Mouse (Mus musculus) neural tube, embryonic 11.5 days (tissue): Measurements from ENCODE around the gene Irf7. TPM values are rescaled to one million over a fixed set of nuclear protein-coding genes. Genes with fewer than 3 reads are reported as not detected.

Source experiments
- ATAC-seq: fragments of 200-750 bp; cut with Nextera tagmentation; 2 replicates; pipeline ENCODE4 v1.8.0; 2017; ENCODE audit warnings: moderate number of reproducible peaks, mild to moderate bottlenecking, moderate TSS enrichment, moderate library complexity; ENCODE audit not compliant: insufficient read depth, low FRiP score, low TSS enrichment
- DNase-seq: peaks from one replicate; pipeline ENCODE4 v3.0.0-alpha.2; 2015; ENCODE audit warnings: low spot score
- H3K27ac ChIP-seq: fragments of 300-500 bp; sonication (generic); 2 replicates; pipeline ENCODE4 v1.5.1; 2014; ENCODE audit warnings: low read depth, mild to moderate bottlenecking, low read length
- H3K27me3 ChIP-seq: fragments of 300-500 bp; sonication (generic); 2 replicates; pipeline ENCODE4 v1.6.1; 2014; ENCODE audit warnings: mild to moderate bottlenecking, low read length, mixed read lengths; ENCODE audit not compliant: control insufficient read depth, insufficient read depth
- H3K36me3 ChIP-seq: fragments of 300-500 bp; sonication (generic); 2 replicates; pipeline ENCODE4 v1.6.1; 2014; ENCODE audit warnings: mild to moderate bottlenecking, low read length, moderate library complexity, mixed read lengths; ENCODE audit not compliant: control insufficient read depth, insufficient read depth
- H3K4me1 ChIP-seq: fragments of 300-500 bp; sonication (generic); 2 replicates; pipeline ENCODE4 v1.6.1; 2014; ENCODE audit warnings: low read length, mixed read lengths; ENCODE audit not compliant: control insufficient read depth, insufficient read depth
- H3K4me2 ChIP-seq: fragments of 300-500 bp; sonication (generic); 2 replicates; pipeline ENCODE4 v1.6.1; 2014; ENCODE audit warnings: low read depth, mild to moderate bottlenecking, moderate library complexity
- H3K4me3 ChIP-seq: fragments of 300-500 bp; sonication (generic); 2 replicates; pipeline ENCODE4 v1.5.1; 2014; ENCODE audit warnings: low read depth, low read length
- H3K9ac ChIP-seq: fragments of 300-500 bp; sonication (generic); 2 replicates; pipeline ENCODE4 v1.6.1; 2014; ENCODE audit warnings: mild to moderate bottlenecking, low read length
- H3K9me3 ChIP-seq: fragments of 300-500 bp; sonication (generic); 2 replicates; pipeline ENCODE4 v1.6.1; 2016; ENCODE audit warnings: low read length; ENCODE audit not compliant: control insufficient read depth
- WGBS: fragments of 180-500 bp; shearing (Covaris S2); extraction: QIAGEN DNeasy Blood & Tissue Kit; methylation state at CpG from one replicate; pipeline ENCODE4 v1.1.7; 2014; 5-methylcytosine and 5-hydroxymethylcytosine counted together
- polyA plus RNA-seq: library from polyadenylated mRNA; unstranded; fragments of >200 nt; fragmentation: Nextera tagmentation; extraction: Ambion mirVana; gene quantifications from 2 replicates; pipeline ENCODE4 v1.2.1, GENCODE M21; 2014

Irf7 gene
- polyA plus RNA-seq, result 0.56 and 0.78 TPM in 2 replicates

DNA sequence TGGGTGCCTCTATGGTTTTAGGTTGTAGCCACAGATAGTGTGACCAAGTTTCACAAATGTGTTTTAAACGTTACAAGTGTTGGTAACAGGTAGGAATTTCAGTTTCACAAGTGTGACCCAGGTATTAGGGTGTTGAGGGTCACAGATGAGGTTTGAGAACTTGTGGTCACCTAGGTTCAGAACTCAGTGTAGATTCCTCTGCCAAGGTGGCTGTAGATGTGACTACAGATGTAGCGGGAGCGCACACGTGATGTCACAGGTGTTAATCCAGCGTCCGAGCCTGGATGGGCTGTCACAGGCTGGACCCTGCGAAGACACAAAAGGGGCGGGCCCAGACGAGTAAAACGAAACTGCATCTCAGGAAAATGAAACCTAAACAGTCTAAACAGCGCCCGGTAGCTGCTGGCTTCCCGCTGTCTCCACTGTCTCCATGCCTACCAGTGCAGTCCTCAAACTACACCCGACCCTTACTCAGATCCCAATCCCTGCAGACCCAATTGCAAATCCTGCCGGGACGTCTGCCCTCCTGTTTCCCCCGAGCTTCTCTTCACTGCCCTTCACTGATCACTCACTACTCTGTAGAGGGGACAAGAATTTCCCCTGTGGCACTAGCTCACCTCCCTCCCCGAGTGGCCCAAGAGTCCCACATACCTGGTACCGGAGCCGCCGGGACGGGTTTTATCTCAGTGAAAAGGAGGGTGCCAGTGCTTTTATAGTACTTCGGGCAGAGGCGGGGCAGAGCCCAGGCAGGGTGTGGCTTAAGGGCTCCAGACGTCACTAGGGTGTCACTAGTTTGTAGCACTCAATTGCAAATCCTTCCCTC is at the start of gene Irf7:
TSS of gene Irf7 (minus strand) at position 743 of the 823 bp plus-strand sequence.
- no peak for DNase-seq

DNA sequence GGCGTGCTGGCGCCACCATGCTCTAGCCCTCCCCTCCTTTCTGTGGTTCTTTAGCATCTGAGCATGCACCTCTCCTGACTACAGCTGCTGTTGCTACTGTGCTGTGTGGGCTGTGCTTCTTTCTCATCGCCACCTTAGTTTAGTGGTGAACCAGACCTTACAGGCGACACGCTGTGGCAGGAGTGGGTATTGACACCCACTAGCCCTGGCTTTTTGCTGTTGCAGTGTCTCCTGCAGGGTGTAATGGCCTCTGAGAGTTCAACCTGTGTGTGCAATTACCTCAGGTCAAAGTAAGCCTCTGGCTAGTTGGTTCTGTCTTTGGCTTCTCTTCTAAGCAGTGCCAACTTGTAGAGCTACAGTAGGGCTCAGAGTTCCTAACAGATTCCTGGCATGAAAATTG is 49.7 kb upstream of the Irf7 start:
- DNase-seq, result peak; percentile 26
- H3K36me3 ChIP-seq, result peaks cover 21% of the 10 kb centered on the region
- no peak for ATAC-seq

More for the DNA sequence above, at the start of gene Irf7:
- H3K27ac ChIP-seq, result no peak within 1 kb of the TSS
- H3K4me3 ChIP-seq, result peak within 1 kb of the TSS; percentile 21
- peak; percentile 45; the same call in 1 of the 2 replicates for ATAC-seq
- no peaks in the 10 kb centered on the region for H3K9me3 ChIP-seq
- no peaks in the 10 kb centered on the region for H3K27me3 ChIP-seq
- H3K4me2 ChIP-seq, result peak within 1 kb of the TSS; percentile 38
- H3K9ac ChIP-seq, result peak within 1 kb of the TSS; percentile 12
- peaks cover 10% of the 10 kb centered on the region; the same call in 1 of the 2 replicates for H3K4me1 ChIP-seq
- peaks cover 17% of the 10 kb centered on the region for H3K36me3 ChIP-seq
- 11% methylated on average over 25 of the region's 25 CpGs for WGBS

DNA sequence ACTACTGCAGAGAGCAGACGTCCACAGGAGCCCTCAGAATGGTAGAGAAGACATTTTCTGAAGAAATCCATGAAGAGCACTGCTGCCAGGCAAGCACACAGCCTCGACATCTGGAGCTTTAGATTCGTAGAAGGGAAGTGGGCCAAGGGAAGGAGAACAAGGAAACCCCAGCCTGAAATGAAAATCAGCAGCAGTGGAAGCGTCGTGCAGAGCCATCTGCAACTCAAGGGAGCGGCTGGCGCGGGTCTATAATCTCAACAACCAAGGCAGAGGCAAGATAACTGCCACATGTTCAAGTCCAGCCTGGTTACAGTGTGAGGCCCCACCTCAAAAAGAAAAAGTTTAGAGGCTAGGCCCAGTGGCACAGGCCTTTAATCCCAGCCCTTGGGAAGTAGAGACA is 48.8 kb upstream of the Irf7 start:
- H3K4me2 ChIP-seq, result no peak overlapping the region
- H3K4me3 ChIP-seq, result no peak overlapping the region
- no peaks in the 10 kb centered on the region for H3K9me3 ChIP-seq
- no peak for ATAC-seq
- H3K27ac ChIP-seq, result no peak overlapping the region
- DNase-seq, result no peak
- no peak overlapping the region for H3K9ac ChIP-seq
- H3K4me1 ChIP-seq, result no peaks in the 10 kb centered on the region
- no peaks in the 10 kb centered on the region for H3K27me3 ChIP-seq
- H3K36me3 ChIP-seq, result peaks cover 20% of the 10 kb centered on the region
- 94% methylated on average over 8 of the region's 8 CpGs for whole genome bisulfite sequencing

More for the DNA sequence above, 49.7 kb upstream of the Irf7 start:
- Histone ChIP-seq H3K4me3 (no peak overlapping the region), H3K27ac (no peak overlapping the region), H3K27me3 (no peaks in the 10 kb centered on the region), H3K9ac (no peak overlapping the region), H3K9me3 (no peaks in the 10 kb centered on the region), H3K4me2 (no peak overlapping the region), H3K4me1 (no peaks in the 10 kb centered on the region)
- 77% methylated on average over 5 of the region's 5 CpGs for WGBS

DNA sequence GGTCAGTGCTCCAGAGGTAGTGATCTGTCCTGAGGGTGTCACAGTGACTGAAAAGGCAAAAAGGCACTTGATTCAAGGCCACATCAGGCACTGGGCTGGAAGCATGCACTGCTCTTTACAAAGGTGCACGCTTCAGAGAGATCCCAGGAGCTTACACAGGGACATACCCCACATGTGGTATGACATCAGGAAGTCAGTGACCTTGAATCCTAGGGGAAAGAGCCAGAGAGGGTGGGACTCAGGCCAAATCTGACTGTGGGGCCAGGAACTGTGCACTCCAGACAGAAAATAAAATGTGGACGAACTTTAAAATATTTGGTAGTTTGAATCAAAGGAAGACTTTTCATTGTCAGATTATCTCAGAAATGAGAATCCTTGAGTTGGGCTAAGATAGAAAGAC is 48.1 kb upstream of the Irf7 start:
- no peak for ATAC-seq
- Histone ChIP-seq H3K27me3 (no peaks in the 10 kb centered on the region), H3K27ac (no peak overlapping the region), H3K4me1 (no peaks in the 10 kb centered on the region), H3K9me3 (no peaks in the 10 kb centered on the region), H3K9ac (no peak overlapping the region), H3K4me2 (no peak overlapping the region), H3K36me3 (peaks cover 22% of the 10 kb centered on the region), H3K4me3 (no peak overlapping the region)
- no peak for DNase-seq
- WGBS, result 94% methylated on average over 2 of the region's 2 CpGs

DNA sequence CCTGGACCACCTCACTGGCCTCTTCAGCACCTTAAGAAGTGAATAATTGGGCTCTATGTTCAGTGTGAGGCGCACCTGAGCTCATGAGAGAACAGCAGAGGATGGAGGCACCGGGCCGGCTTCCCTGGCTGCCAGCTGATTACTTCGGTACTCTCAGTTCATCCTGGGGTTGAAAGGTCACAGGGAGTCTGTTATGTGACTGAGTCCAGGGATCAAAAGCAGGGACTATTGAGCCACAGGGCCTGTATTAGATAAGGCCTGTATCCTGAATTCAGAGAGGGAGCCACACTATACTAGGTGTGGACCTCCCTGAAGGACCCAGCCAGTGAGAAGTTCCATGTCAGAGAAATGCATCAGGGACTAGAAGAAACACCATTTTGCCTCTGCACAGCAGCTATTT is 38.3 kb upstream of the Irf7 start:
- Histone ChIP-seq H3K9ac (no peak overlapping the region), H3K4me3 (no peak overlapping the region), H3K36me3 (peaks cover 19% of the 10 kb centered on the region), H3K9me3 (no peaks in the 10 kb centered on the region), H3K4me1 (no peaks in the 10 kb centered on the region), H3K27me3 (no peaks in the 10 kb centered on the region), H3K27ac (no peak overlapping the region), H3K4me2 (no peak overlapping the region)
- no peak for DNase-seq
- 93% methylated on average over 4 of the region's 4 CpGs for WGBS
- ATAC-seq, result no peak

DNA sequence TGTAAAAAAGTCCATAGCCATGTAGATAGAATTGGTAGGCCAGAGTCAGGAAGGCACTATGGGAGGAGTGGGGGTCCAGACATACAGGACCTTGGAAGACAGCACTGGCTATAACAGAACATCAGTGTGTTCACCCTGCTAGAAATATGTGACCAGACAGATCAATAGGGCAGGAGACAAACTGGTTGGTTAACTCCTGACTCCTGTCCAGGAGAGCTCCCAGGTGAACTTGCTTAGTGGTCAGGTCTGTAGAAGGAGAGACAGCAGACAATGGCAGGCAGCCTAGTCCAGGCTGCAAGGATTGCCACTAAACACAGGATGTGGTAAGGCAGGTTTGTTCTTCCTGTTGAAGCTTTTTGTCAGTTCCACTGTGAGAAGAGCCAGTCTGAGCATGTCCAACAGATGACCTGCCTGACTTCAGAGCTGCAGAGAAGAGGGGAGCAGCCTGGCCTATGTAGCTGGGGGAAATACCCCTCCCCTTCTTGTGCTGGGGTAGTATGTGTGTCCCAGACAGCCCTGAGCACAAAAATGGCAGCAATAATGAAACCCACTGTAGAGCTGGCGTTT is 36.5 kb upstream of the Irf7 start:
- H3K4me3 ChIP-seq, result no peak overlapping the region

DNA sequence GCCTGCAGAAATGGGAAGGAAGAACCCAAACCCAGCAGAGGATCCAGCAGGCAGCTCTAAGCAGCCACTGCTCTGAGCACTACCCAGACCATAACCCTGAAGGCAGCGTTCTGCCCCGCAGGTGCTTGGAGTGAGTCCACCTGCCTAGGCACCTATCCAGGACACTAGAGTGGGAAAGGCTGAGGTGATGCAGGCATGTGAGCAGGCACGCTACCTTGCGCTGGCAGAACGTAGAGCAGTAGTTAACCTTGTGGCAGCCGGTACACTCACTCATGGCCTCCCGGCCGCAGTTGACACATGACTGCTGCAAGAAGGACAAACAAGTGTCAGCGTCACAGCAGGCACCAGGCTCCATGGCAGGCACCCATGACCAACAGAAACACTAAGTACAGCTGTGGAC is 35.1 kb upstream of the Irf7 start:
- no peak overlapping the region for H3K27ac ChIP-seq
- H3K4me2 ChIP-seq, result no peak overlapping the region
- no peaks in the 10 kb centered on the region for H3K27me3 ChIP-seq
- ATAC-seq (no peak), DNase-seq (no peak)
- no peak overlapping the region for H3K4me3 ChIP-seq
- no peaks in the 10 kb centered on the region for H3K9me3 ChIP-seq
- no peaks in the 10 kb centered on the region for H3K4me1 ChIP-seq
- H3K9ac ChIP-seq, result no peak overlapping the region
- peaks cover 14% of the 10 kb centered on the region for H3K36me3 ChIP-seq
- WGBS, result 94% methylated on average over 9 of the region's 9 CpGs

More for the DNA sequence above, 36.5 kb upstream of the Irf7 start:
- no peak overlapping the region for H3K4me2 ChIP-seq
- no peak overlapping the region for H3K9ac ChIP-seq
- no peaks in the 10 kb centered on the region for H3K27me3 ChIP-seq
- WGBS, result 76% methylated on average over 1 of the region's 1 CpGs
- H3K27ac ChIP-seq, result no peak overlapping the region
- no peak for ATAC-seq
- no peak for DNase-seq
- H3K36me3 ChIP-seq, result peaks cover 18% of the 10 kb centered on the region
- no peaks in the 10 kb centered on the region for H3K9me3 ChIP-seq
- H3K4me1 ChIP-seq, result no peaks in the 10 kb centered on the region

DNA sequence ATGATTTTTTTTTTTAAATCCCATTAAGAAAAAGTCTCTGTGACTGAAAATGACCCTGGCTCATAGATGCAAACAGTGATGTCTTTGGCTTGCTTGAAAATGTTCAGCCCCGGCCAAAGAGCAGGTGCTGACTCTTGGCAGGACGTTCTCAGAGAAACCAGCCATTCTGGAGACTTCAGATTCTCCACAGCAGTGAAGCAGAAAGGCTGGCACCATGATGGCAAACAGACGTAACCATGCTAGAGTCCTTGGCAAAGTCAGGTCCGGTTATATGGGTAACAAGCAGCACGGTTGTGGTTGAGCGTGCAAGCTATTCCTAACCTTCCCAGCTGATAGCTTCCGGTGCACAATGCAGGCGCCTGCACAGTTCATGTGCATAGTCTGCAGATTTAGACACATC is 32.9 kb upstream of the Irf7 start:
- H3K27me3 ChIP-seq, result peaks cover 17% of the 10 kb centered on the region
- peaks cover 11% of the 10 kb centered on the region for H3K36me3 ChIP-seq
- no peak for DNase-seq
- H3K4me3 ChIP-seq, result no peak overlapping the region
- no peaks in the 10 kb centered on the region for H3K9me3 ChIP-seq
- 96% methylated on average over 8 of the region's 8 CpGs for WGBS
- peaks cover 3% of the 10 kb centered on the region; the same call in 1 of the 2 replicates for H3K4me1 ChIP-seq
- no peak overlapping the region for H3K9ac ChIP-seq
- no peak overlapping the region for H3K27ac ChIP-seq
- ATAC-seq, result no peak
- H3K4me2 ChIP-seq, result no peak overlapping the region
